Mouse (Mus musculus) heart, embryonic 10.5 days (tissue): ENCODE data around the gene Rsph6a. TPM values are rescaled to one million over a fixed set of nuclear protein-coding genes. Genes with fewer than 3 reads are reported as not detected.

ENCODE experiments used
- DNase-seq: peaks from one replicate; pipeline ENCODE4 v3.0.0-alpha.2; 2017; ENCODE audit warnings: low spot score
- H3K27ac ChIP-seq: fragments of 300-500 bp; sonication (generic); 2 replicates; pipeline ENCODE4 v1.5.1; 2016; ENCODE audit warnings: mild to moderate bottlenecking
- H3K27me3 ChIP-seq: fragments of 300-500 bp; sonication (generic); 2 replicates; pipeline ENCODE4 v1.6.1; 2016; ENCODE audit warnings: mild to moderate bottlenecking; ENCODE audit not compliant: poor library complexity, insufficient read depth, severe bottlenecking
- H3K36me3 ChIP-seq: fragments of 300-500 bp; sonication (generic); 2 replicates; pipeline ENCODE4 v1.6.1; 2016; ENCODE audit warnings: mild to moderate bottlenecking, moderate library complexity
- H3K4me1 ChIP-seq: fragments of 300-500 bp; sonication (generic); 2 replicates; pipeline ENCODE4 v1.6.1; 2016; ENCODE audit warnings: mild to moderate bottlenecking
- H3K4me3 ChIP-seq: fragments of 300-500 bp; sonication (generic); 2 replicates; pipeline ENCODE4 v1.5.1; 2016; ENCODE audit warnings: mild to moderate bottlenecking, moderate library complexity
- H3K9me3 ChIP-seq: fragments of 300-500 bp; sonication (generic); 2 replicates; pipeline ENCODE4 v1.6.1; 2016; ENCODE audit warnings: mild to moderate bottlenecking, moderate library complexity
- WGBS: fragments of 180-500 bp; shearing (Covaris S2); methylation state at CpG from one replicate; pipeline ENCODE4 v1.1.7; 2016; 5-methylcytosine and 5-hydroxymethylcytosine counted together
- polyA plus RNA-seq: library from polyadenylated mRNA; unstranded; fragments of >200 nt; fragmentation: Nextera tagmentation; extraction: Ambion mirVana; gene quantifications from 2 replicates; pipeline ENCODE4 v1.2.1, GENCODE M21; 2016

Rsph6a gene
- polyA plus RNA-seq, 1 experiment from 2014 or later = not detected

- peak overlapping the region; percentile 12; the same call in 1 of the 2 replicates for H3K4me3 ChIP-seq
- H3K4me1 ChIP-seq = peaks cover 29% of the 10 kb centered on the region
- WGBS = 57% methylated on average over 18 of the region's 18 CpGs
- DNase-seq = no peak
- no peaks in the 10 kb centered on the region for H3K36me3 ChIP-seq
- H3K27me3 ChIP-seq = peaks cover 42% of the 10 kb centered on the region
- H3K27ac ChIP-seq = no peak overlapping the region
- no peaks in the 10 kb centered on the region for H3K9me3 ChIP-seq
These were observed 32.1 kb upstream of the Rsph6a start for GRCm38 (mm10) chr7:19022189-19022958.

DNA sequence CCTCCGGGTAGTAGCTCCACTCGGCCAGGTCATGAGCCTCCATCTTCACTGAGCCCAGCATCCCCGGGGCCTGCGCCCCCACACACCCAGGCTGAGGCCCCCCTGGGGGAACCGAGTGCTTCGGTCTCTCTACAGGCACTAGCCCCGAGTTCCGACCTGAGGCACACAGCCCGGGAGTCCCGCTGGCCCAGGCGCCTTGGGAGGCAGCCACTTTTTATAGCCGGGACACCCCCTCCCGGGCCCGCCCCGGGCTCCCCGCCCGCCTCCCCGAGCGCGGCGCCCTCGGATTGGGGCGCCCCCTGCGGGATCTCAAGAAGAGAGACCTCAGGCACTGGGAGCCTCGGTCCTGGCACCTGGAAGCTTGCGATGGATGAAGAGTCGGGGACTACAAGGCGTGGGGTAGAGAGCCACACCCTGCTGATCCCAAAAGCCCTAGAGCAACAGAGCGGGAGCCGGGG lies 31.1 kb upstream of the Rsph6a start, which contains the start of gene Foxa3:
Gene Foxa3 (minus strand): TSS at position 182 of the 458 bp plus-strand sequence.
- Histone ChIP-seq H3K27me3 (peaks cover 42% of the 10 kb centered on the region), H3K9me3 (no peaks in the 10 kb centered on the region), H3K4me3 (peak within 1 kb of the TSS; percentile 95), H3K4me1 (peaks cover 29% of the 10 kb centered on the region), H3K27ac (peak within 1 kb of the TSS; percentile 95), H3K36me3 (no peaks in the 10 kb centered on the region)
- no peak for DNase-seq
- 4% methylated on average over 30 of the region's 30 CpGs for WGBS

DNA sequence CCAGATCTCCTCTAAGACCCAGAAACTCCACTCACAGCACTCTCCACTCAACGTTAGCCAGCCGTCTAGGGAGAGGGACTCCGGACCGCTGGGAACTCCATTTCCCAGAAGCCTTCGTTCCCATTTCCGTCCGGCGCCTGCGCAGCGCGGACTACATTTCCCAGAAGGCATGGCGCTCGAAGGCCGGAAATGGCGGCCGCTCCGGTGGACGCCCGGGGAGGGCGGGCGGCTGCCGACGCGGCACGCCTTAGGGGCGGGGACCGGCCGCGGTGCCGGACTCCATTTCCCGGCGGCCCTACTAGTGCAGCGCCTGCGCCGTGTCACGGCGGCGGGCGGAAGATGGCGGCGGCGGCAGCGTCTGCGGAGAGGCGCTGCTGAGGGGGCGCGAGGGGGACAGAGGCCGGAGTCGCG lies 30.4 kb upstream of the Rsph6a start, which contains the start of gene Sympk:
Gene Sympk (plus strand): TSS at position 282 of the 411 bp plus-strand sequence.
- Histone ChIP-seq H3K9me3 (no peaks in the 10 kb centered on the region), H3K27me3 (peaks cover 42% of the 10 kb centered on the region), H3K4me3 (peak within 1 kb of the TSS; percentile 95), H3K27ac (peak within 1 kb of the TSS; percentile 95), H3K4me1 (peaks cover 29% of the 10 kb centered on the region), H3K36me3 (peaks cover 6% of the 10 kb centered on the region)
- peak; percentile 97 for DNase-seq
- under 1% methylated on average over 47 of the region's 50 CpGs for WGBS

GRCm38 (mm10) chr7:19024581-19025255 lies 29.8 kb upstream of the Rsph6a start:
- no peaks in the 10 kb centered on the region for H3K9me3 ChIP-seq
- H3K27me3 ChIP-seq = peaks cover 42% of the 10 kb centered on the region
- peak overlapping the region; percentile 95 for H3K4me3 ChIP-seq
- 2% methylated on average over 28 of the region's 36 CpGs for WGBS
- peak overlapping the region; percentile 95 for H3K27ac ChIP-seq
- no peak for DNase-seq
- peaks cover 29% of the 10 kb centered on the region for H3K4me1 ChIP-seq
- peaks cover 12% of the 10 kb centered on the region for H3K36me3 ChIP-seq

GRCm38 (mm10) chr7:19028067-19028466 lies 26.4 kb upstream of the Rsph6a start:
- DNase-seq = no peak
- Histone ChIP-seq H3K9me3 (no peaks in the 10 kb centered on the region), H3K4me3 (no peak overlapping the region), H3K27ac (no peak overlapping the region), H3K36me3 (peaks cover 44% of the 10 kb centered on the region), H3K4me1 (peaks cover 24% of the 10 kb centered on the region), H3K27me3 (peaks cover 9% of the 10 kb centered on the region)

DNA sequence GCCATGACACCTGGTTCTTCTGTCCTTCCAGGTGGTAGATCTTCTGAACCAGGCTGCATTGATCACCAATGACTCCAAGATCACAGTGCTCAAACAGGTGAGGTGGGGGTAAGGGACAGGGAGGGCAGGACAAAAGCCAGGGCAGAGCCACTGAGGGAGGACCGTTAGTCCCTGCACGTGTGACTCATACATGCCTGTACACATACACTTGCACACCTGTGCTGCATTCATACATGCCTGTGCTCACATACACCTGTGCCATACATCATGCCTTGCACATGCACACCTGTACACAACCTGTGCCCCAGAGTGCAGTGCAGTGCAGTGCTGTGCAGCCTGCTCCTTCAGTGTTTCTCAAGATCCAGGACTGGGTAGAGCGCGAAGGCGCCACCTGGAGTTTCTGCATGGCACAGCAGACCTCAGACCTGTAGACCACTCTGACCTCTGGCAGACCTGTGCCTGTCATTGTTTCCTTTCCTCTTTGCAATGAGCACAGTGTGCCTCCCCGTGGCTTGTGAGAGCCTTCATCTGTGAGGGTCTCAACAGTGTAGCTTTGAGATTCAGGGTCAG lies 25.3 kb upstream of the Rsph6a start:
- peaks cover 55% of the 10 kb centered on the region for H3K36me3 ChIP-seq
- no peak overlapping the region for H3K27ac ChIP-seq
- H3K4me1 ChIP-seq = peaks cover 16% of the 10 kb centered on the region
- 0 out of 2 replicates have a peak overlapping the region, but pooled peaks have one; percentile 2 for H3K4me3 ChIP-seq
- no peaks in the 10 kb centered on the region for H3K27me3 ChIP-seq
- H3K9me3 ChIP-seq = no peaks in the 10 kb centered on the region
- 62% methylated on average over 6 of the region's 6 CpGs for WGBS
- DNase-seq = no peak

DNA sequence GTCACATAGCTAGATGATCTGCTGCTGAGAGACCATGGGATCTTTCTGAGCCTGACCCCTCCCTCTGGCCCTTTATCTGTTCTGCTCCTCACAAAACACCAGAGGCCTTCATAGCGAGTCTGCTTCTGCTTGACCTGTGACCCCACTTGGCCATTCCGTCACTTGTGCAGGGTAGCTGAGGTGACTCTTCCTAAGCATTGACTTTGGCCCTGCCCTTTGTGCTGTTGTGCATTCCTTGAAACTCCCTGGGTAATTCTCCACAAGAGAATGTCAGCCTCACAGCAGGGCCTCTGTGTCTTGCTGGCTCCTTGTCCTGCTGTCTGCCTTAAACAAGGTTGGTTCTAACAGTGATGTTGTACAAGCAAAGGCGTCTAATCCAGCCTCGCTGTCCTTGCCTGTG lies 22.8 kb upstream of the Rsph6a start:
- DNase-seq = no peak
- H3K27ac ChIP-seq = no peak overlapping the region
- peaks cover 80% of the 10 kb centered on the region for H3K36me3 ChIP-seq
- WGBS = 56% methylated on average over 4 of the region's 4 CpGs
- no peaks in the 10 kb centered on the region for H3K4me1 ChIP-seq
- no peaks in the 10 kb centered on the region for H3K9me3 ChIP-seq
- H3K27me3 ChIP-seq = no peaks in the 10 kb centered on the region
- H3K4me3 ChIP-seq = no peak overlapping the region

DNA sequence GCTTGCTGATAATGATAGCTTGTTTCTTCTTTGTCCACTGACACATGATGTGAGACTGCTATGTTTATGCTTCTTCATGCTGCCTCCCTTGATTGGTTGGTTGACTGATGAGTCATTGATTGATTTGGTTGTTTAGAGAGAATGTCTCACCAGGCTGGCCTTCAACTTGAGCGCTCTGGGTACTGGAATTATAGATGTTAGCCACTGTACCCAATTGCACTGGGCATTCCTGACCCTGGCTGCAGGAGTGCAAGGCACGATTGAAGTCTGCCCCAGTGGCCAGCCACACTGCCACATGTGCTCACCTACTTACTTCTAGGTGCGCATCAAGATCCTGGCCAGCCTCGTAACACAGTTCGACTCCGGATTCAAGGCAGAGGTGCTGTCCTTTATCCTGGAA lies 9.9 kb upstream of the Rsph6a start:
- WGBS = 93% methylated on average over 6 of the region's 6 CpGs
- no peak for DNase-seq
- Histone ChIP-seq H3K36me3 (peaks cover 99% of the 10 kb centered on the region), H3K4me3 (no peak overlapping the region), H3K9me3 (no peaks in the 10 kb centered on the region), H3K27me3 (no peaks in the 10 kb centered on the region), H3K4me1 (no peaks in the 10 kb centered on the region), H3K27ac (no peak overlapping the region)

DNA sequence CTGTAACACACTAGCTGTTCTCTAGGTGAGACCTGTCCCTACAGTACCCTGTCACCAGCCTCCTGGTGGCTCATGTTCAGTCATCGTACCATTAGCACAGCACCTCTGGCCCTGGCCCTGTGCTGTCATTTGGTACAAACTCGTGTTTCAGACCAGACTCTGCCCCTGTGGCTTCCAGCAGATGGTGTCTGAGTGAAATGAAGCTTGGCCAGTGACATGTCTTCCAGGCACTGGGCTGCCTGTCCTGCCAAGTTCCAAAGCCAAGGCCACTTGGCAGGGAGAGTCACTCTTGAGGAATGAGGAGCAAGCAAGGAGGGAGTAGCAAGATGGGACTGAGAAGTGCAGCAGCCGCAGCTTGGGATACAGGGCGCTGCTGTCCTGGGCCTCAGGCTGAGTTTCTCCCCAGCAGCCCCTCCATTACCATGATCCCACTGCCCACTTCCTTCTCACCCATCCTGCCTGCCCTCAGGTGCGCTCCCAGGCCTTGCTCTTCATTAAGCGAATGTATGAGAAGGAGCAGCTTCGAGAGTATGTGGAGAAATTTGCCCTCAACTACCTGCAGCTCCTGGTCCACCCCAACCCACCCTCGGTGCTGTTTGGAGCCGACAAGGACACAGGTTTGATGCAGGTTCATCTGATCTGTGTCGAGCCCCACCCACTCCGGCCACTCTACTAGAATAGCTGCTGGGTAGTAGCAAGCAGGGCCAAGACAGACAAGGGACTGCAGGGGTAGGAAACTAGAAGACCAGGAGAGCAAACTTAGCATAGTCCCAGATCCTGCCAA lies 8.0 kb upstream of the Rsph6a start:
- no peak overlapping the region for H3K27ac ChIP-seq
- 91% methylated on average over 11 of the region's 11 CpGs for WGBS
- no peak for DNase-seq
- H3K4me1 ChIP-seq = no peaks in the 10 kb centered on the region
- no peaks in the 10 kb centered on the region for H3K9me3 ChIP-seq
- peaks cover 99% of the 10 kb centered on the region for H3K36me3 ChIP-seq
- no peak overlapping the region for H3K4me3 ChIP-seq
- H3K27me3 ChIP-seq = no peaks in the 10 kb centered on the region

DNA sequence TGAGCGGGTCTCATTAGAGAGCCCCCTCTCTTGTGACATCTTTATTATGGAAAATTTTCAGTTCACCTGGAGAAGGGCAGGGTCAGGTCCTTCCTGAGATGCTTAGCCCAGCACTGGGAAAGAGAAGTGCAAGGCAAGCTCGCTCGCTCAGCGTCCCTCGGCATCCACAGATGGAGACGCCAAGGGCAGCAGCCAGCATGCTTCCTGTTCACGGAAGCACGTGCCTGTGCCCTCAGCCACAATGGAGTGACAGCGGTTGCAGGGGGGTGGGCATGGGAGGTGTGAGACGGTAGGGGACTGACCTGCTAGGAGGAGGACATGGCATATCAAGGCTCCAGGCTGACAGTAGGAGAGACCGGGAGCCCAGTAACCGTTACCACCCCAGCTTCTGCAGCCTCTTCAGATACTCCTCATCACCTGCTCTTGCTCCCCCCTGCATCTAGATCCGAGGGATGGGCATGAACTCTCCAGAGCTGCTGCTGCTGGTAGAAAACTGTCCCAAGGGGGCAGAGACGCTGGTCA lies 6.4 kb upstream of the Rsph6a start:
- 87% methylated on average over 14 of the region's 14 CpGs for WGBS
- no peak for DNase-seq
- H3K27ac ChIP-seq = no peak overlapping the region

DNA sequence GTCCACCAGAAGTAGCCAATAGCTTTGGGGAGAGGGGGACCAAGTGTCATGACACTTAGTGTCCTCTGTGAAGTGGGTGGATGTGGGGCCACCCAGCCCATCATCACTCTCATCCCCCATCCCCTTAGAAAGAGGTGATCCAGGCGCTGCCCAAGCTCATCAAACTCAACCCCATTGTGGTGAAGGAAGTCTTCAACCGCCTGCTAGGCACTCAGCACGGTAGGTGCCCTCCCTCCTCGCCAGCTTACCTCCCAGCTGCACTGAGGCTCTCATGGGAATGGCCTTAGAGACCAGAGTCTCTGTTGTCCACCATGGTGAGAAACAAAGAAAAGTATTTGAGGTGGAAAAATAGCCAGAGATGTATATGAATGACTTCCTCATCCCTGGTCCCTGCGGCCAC lies 5.2 kb upstream of the Rsph6a start:
- Histone ChIP-seq H3K27me3 (no peaks in the 10 kb centered on the region), H3K27ac (no peak overlapping the region), H3K36me3 (peaks cover 95% of the 10 kb centered on the region), H3K4me3 (no peak overlapping the region), H3K9me3 (no peaks in the 10 kb centered on the region), H3K4me1 (peaks cover 6% of the 10 kb centered on the region)
- WGBS = 90% methylated on average over 5 of the region's 5 CpGs
- no peak for DNase-seq

More for the DNA sequence above, 6.4 kb upstream of the Rsph6a start:
- H3K9me3 ChIP-seq = no peaks in the 10 kb centered on the region
- no peaks in the 10 kb centered on the region for H3K27me3 ChIP-seq
- H3K4me3 ChIP-seq = no peak overlapping the region
- H3K36me3 ChIP-seq = peaks cover 97% of the 10 kb centered on the region
- no peaks in the 10 kb centered on the region for H3K4me1 ChIP-seq

DNA sequence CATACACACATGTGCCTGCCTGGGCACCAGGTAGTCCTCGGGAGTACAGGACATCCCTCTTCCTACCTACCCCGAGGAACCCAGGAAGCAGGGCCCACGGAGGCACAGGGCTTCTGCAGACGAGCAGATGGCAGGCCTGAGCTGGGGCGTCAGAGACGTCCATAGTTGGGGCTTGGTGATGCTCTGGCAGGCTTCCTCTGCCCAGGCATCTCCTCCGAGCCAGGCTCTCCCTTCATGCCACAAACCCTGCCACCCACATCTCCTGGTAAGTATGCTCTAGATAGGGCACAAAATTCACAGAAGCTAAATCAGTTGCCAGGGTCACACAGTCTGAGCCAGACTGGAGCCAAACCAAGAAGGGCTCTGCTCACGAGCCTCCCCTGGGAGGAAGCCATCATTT lies 4.3 kb upstream of the Rsph6a start:
- WGBS = 88% methylated on average over 8 of the region's 8 CpGs
- Histone ChIP-seq H3K27ac (no peak overlapping the region), H3K4me3 (no peak overlapping the region), H3K27me3 (no peaks in the 10 kb centered on the region), H3K9me3 (no peaks in the 10 kb centered on the region), H3K36me3 (peaks cover 86% of the 10 kb centered on the region), H3K4me1 (peaks cover 12% of the 10 kb centered on the region)
- DNase-seq = no peak
